Mouse (Mus musculus) urinary bladder, postnatal 4 days (tissue): ENCODE results near the gene Tex50.
"Not testable (repeated sequence)": the region's sequence is repeated elsewhere in the genome, so short reads cannot be mapped to it uniquely, and the experiment has no call there.

ENCODE experiments used
- DNase-seq, 2 experiments: peaks; one replicate each; pipeline ENCODE4 v3.0.0; 2021 to 2022; ENCODE audit warnings: low spot score in 2 of 2

The Tex50 gene

GRCm38 (mm10) chr1:161159214-161159613 is at the start of gene Tex50:
Gene Tex50, minus strand, starts transcription at chr1:161159314.
- DNase-seq: no peak

- no peak for DNase-seq
Observed at GRCm38 (mm10) chr1:161199856-161200255, 40.7 kb upstream of the Tex50 start.

GRCm38 (mm10) chr1:161196364-161196763 is 37.2 kb upstream of the Tex50 start:
- not testable (repeated sequence) for DNase-seq

GRCm38 (mm10) chr1:161195541-161196351 is 36.6 kb upstream of the Tex50 start:
- peak; percentile 64 to 70 for DNase-seq

- DNase-seq: no peak
Observed at GRCm38 (mm10) chr1:161190253-161190910, 31.3 kb upstream of the Tex50 start.

- DNase-seq: no peak
Observed at GRCm38 (mm10) chr1:161185431-161185830, 26.3 kb upstream of the Tex50 start.

- no peak for DNase-seq
Observed at GRCm38 (mm10) chr1:161183677-161184076, 24.6 kb upstream of the Tex50 start.

- DNase-seq: no peak
Observed at GRCm38 (mm10) chr1:161182386-161182785, 23.3 kb upstream of the Tex50 start.

- DNase-seq: no peak
Observed at GRCm38 (mm10) chr1:161180674-161181073, 21.6 kb upstream of the Tex50 start.

GRCm38 (mm10) chr1:161170651-161171050 is 11.5 kb upstream of the Tex50 start:
- peak; percentile 48 to 75 for DNase-seq

GRCm38 (mm10) chr1:161160266-161160665 is 1.2 kb upstream of the Tex50 start:
- DNase-seq: no peak

- no peak for DNase-seq
Observed at GRCm38 (mm10) chr1:161156546-161156945, 2.6 kb downstream of the Tex50 start.

- no peak for DNase-seq
Observed at GRCm38 (mm10) chr1:161151098-161151497, 8.0 kb downstream of the Tex50 start.

GRCm38 (mm10) chr1:161147888-161148287 is 11.2 kb downstream of the Tex50 start:
- DNase-seq: no peak

GRCm38 (mm10) chr1:161145611-161146010 is 13.5 kb downstream of the Tex50 start:
- not testable (repeated sequence) for DNase-seq

GRCm38 (mm10) chr1:161143216-161143615 is 15.9 kb downstream of the Tex50 start:
- no peak for DNase-seq

GRCm38 (mm10) chr1:161142531-161143159 is 16.5 kb downstream of the Tex50 start, which contains the start of gene Ankrd45:
Gene Ankrd45, plus strand, starts transcription at chr1:161142691.
- peak; percentile 27 to 64 for DNase-seq

- no peak for DNase-seq
Observed at GRCm38 (mm10) chr1:161140026-161140762, 18.9 kb downstream of the Tex50 start.

- DNase-seq: no peak
Observed at GRCm38 (mm10) chr1:161139496-161139895, 19.6 kb downstream of the Tex50 start.

GRCm38 (mm10) chr1:161130726-161131664 is 28.1 kb downstream of the Tex50 start, which contains the start of gene Klhl20:
Gene Klhl20, minus strand, starts transcription at chr1:161131511.
- DNase-seq: peak; percentile 89 to 91

- DNase-seq: no peak
Observed at GRCm38 (mm10) chr1:161126461-161126860, 32.7 kb downstream of the Tex50 start.
